Mouse (Mus musculus) small intestine, adult 2 months (tissue): ENCODE results near the gene Ube4b. TPM values are rescaled to one million over a fixed set of nuclear protein-coding genes. Genes with fewer than 3 reads are reported as not detected.

ENCODE experiments used
- H3K27ac ChIP-seq: fragments of 200-500 bp; 2 replicates; pipeline ENCODE4 v1.5.1; 2012; ENCODE audit warnings: low read depth, low read length, control low read depth, inconsistent platforms; ENCODE audit not compliant: insufficient read depth
- H3K27me3 ChIP-seq: fragments of 200-500 bp; 2 replicates; pipeline ENCODE4 v1.6.1; 2012; ENCODE audit warnings: mild to moderate bottlenecking, moderate library complexity, low read length, inconsistent platforms; ENCODE audit not compliant: control insufficient read depth, insufficient read depth
- H3K36me3 ChIP-seq: fragments of 200-500 bp; 2 replicates; pipeline ENCODE4 v1.6.1; 2012; ENCODE audit warnings: mild to moderate bottlenecking, low read length, control low read depth, inconsistent platforms; ENCODE audit not compliant: control insufficient read depth, insufficient read depth
- H3K4me1 ChIP-seq: fragments of 200-500 bp; 2 replicates; pipeline ENCODE4 v1.6.1; 2012; ENCODE audit warnings: low read length, inconsistent platforms, mixed read lengths; ENCODE audit not compliant: control insufficient read depth, insufficient read depth, insufficient read length
- H3K4me3 ChIP-seq: fragments of 200-500 bp; 2 replicates; pipeline ENCODE4 v1.5.1; 2012; ENCODE audit warnings: low read depth, mild to moderate bottlenecking, control low read depth, inconsistent platforms, low read length, moderate library complexity
- CTCF ChIP-seq: fragments of 200-500 bp; IDR thresholded peaks from 2 replicates; pipeline ENCODE4 v1.5.1; 2012; ENCODE audit warnings: low read depth, mild to moderate bottlenecking, control low read depth, inconsistent platforms, low read length, moderate library complexity, mixed read lengths; ENCODE audit not compliant: insufficient replicate concordance, insufficient read length; ENCODE audit errors: extremely low read depth
- POLR2A ChIP-seq: fragments of 200-500 bp; IDR thresholded peaks from 2 replicates; pipeline ENCODE4 v1.6.1; 2012; ENCODE audit warnings: low read depth, mild to moderate bottlenecking, control low read depth, inconsistent platforms, low read length, moderate library complexity
- WGBS: fragments of 180-500 bp; shearing (Covaris S2); methylation state at CpG from one replicate; pipeline ENCODE4 v1.1.7; 2018; 5-methylcytosine and 5-hydroxymethylcytosine counted together
- polyA plus RNA-seq: library from polyadenylated mRNA; depleted of rRNA; stranded (reverse); fragments of >200 nt; gene quantifications from 2 replicates; pipeline ENCODE4 v1.2.3, GENCODE M21; 2012

Ube4b gene
- polyA plus RNA-seq, 1 experiment = 115 TPM

GRCm38 (mm10) chr4:149429592-149429991, 3.0 kb upstream of the Ube4b start:
- H3K27me3 ChIP-seq = no peaks in the 10 kb centered on the region
- no peak for TF ChIP-seq POLR2A
- no peak for TF ChIP-seq CTCF
- H3K36me3 ChIP-seq = no peaks in the 10 kb centered on the region
- no peak overlapping the region for H3K27ac ChIP-seq
- H3K4me3 ChIP-seq = no peak overlapping the region
- peaks cover 2% of the 10 kb centered on the region; the same call in 1 of the 2 replicates for H3K4me1 ChIP-seq
- WGBS = 82% methylated on average over 5 of the region's 5 CpGs

DNA sequence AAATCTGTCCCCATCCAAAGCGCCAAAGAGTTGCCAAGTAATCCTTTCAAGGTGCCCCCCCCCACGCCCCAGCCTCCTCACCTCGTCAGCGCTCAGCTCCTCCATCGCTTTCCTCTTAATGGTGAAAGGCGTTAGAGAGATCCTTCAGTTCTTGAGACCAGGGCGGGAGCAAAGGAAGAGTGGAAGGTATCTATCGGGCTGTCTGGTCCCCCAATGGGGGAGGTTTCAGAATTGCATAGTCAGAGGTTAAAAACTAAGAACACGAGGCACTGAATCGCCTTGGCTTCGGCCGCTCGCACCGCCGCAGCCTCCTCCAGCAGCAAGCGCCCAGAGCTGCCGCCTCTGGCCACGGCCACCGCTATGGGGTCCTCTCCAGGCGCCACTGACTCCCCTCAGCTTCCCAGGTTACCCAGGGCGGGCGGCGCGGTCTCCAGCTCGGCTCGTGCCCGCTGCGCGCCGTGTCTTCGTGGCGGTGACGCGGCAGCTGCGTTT, 702 bp downstream of the Ube4b start:
- H3K4me1 ChIP-seq = peaks cover 6% of the 10 kb centered on the region
- no peaks in the 10 kb centered on the region for H3K27me3 ChIP-seq
- no peaks in the 10 kb centered on the region for H3K36me3 ChIP-seq
- peak overlapping the region; percentile 77 for H3K4me3 ChIP-seq
- peak overlapping the region; percentile 80 for H3K27ac ChIP-seq
- no peak for TF ChIP-seq CTCF
- TF ChIP-seq POLR2A = no peak
- WGBS = under 1% methylated on average over 35 of the region's 35 CpGs

GRCm38 (mm10) chr4:149424755-149425154, 1.8 kb downstream of the Ube4b start:
- TF ChIP-seq POLR2A = no peak
- no peak for TF ChIP-seq CTCF
- Histone ChIP-seq H3K27ac (no peak overlapping the region), H3K4me1 (peaks cover 6% of the 10 kb centered on the region), H3K27me3 (no peaks in the 10 kb centered on the region), H3K4me3 (no peak overlapping the region), H3K36me3 (no peaks in the 10 kb centered on the region)
- WGBS = 6% methylated on average over 9 of the region's 9 CpGs

DNA sequence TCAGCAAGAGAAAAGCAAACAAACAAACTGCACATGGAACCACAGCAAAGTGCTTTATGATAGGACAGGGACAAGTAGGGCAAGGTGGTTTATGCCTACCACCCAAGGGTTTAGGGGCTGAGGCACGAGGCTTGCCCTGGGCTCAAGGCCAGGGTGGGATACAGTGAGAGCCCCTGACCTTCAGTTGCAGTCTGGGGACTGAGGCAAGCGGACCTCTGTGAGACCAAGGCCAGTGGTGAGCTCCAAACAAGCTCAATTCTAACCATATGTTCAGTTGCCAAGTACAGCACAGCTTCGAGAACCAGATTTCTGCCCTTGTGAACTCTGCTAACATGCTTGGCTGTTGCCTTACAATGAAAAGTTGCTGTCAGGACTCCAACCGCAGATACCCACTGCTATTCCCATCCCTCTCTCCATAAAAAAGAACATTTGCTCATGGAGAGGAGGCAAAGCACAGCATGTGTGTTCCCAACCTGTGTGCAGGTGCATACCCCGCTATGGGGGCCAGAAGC, 8.6 kb downstream of the Ube4b start:
- no peaks in the 10 kb centered on the region for H3K27me3 ChIP-seq
- no peaks in the 10 kb centered on the region for H3K36me3 ChIP-seq
- H3K4me1 ChIP-seq = peaks cover 27% of the 10 kb centered on the region
- TF ChIP-seq CTCF = no peak
- TF ChIP-seq POLR2A = no peak
- H3K4me3 ChIP-seq = no peak overlapping the region
- 68% methylated on average over 5 of the region's 5 CpGs for WGBS
- peak overlapping the region; percentile 1; the same call in 1 of the 2 replicates for H3K27ac ChIP-seq

GRCm38 (mm10) chr4:149416986-149417385, 9.6 kb downstream of the Ube4b start:
- Histone ChIP-seq H3K4me3 (no peak overlapping the region), H3K4me1 (peaks cover 27% of the 10 kb centered on the region), H3K27ac (peak overlapping the region; percentile 92), H3K27me3 (no peaks in the 10 kb centered on the region), H3K36me3 (peaks cover 4% of the 10 kb centered on the region; the same call in 1 of the 2 replicates)
- 75% methylated on average over 2 of the region's 2 CpGs for WGBS
- TF ChIP-seq CTCF (no peak), POLR2A (no peak)

DNA sequence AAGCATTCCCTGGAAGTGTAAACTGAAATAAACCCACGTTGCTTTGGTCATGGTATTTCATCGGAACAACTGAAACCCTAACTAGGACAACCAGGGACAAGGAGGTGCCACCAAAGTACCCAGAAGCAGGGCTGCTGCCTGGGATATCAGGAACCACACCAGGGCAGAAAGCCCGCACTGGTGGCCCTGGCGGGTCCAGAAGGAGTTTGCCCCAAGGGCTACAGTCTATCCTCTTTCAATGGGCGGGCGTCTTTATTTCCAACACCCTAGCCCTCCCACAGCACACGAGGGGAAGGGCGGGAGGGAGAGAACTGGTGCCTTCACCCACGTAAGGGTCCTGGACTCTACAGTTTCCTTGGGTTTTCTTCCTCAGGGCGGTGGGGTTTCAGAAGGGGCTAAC, 10.1 kb downstream of the Ube4b start:
- 51% methylated on average over 10 of the region's 10 CpGs for WGBS
- Histone ChIP-seq H3K4me3 (no peak overlapping the region), H3K27ac (peak overlapping the region; percentile 92), H3K4me1 (peaks cover 25% of the 10 kb centered on the region), H3K36me3 (peaks cover 6% of the 10 kb centered on the region), H3K27me3 (no peaks in the 10 kb centered on the region)
- TF ChIP-seq POLR2A = no peak
- no peak for TF ChIP-seq CTCF

DNA sequence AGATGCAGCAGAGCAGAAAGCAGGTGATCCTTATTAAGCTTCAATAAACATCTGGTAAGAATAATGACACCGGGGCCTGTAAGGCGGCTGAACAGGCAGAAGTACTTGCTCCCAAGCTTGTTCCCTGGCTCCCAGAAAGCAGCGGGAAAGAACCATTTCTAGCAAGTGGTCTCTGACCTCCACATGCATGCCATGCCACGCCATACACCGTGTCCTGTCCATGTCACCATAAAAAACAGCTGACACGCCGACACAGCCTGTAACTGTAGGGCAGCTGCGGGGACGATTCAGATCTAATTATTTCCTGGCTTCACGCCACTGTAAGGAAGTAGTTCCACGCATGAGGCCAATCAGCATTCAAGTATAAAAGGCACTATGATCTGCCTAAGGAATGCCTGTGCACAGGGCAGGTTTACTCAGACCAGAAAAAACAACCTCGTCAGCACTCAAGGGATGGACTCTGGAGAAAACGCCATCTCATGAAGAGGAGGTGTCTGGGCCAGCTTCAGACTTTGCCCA, 10.8 kb downstream of the Ube4b start:
- Histone ChIP-seq H3K27me3 (no peaks in the 10 kb centered on the region), H3K27ac (peak overlapping the region; percentile 92), H3K36me3 (peaks cover 6% of the 10 kb centered on the region), H3K4me3 (peak overlapping the region; percentile 3; the same call in 1 of the 2 replicates), H3K4me1 (peaks cover 21% of the 10 kb centered on the region)
- 9% methylated on average over 13 of the region's 13 CpGs for WGBS
- TF ChIP-seq POLR2A (no peak), CTCF (no peak)
